Mouse (Mus musculus): ENCODE data around the gene Chchd3. TPM values are rescaled to one million over a fixed set of nuclear protein-coding genes. Genes with fewer than 3 reads are reported as not detected.

Gene Chchd3
- total RNA-seq, 1 experiment from 2014 or later, result 241 TPM

- no peak for ATAC-seq (replicated peaks; ENCODE audit: low read depth, poor library complexity, severe bottlenecking)
Measured at GRCm38 (mm10) chr6:33025041-33025440, 35.0 kb downstream of the Chchd3 start.

- ATAC-seq (replicated peaks; ENCODE audit: low read depth, poor library complexity, severe bottlenecking), result no peak
Measured at GRCm38 (mm10) chr6:33004607-33005006, 55.5 kb downstream of the Chchd3 start.

GRCm38 (mm10) chr6:33002988-33003387, 57.1 kb downstream of the Chchd3 start:
- no peak for ATAC-seq (replicated peaks; ENCODE audit: low read depth, poor library complexity, severe bottlenecking)

- no peak for ATAC-seq (replicated peaks; ENCODE audit: low read depth, poor library complexity, severe bottlenecking)
Measured at GRCm38 (mm10) chr6:33001271-33001670, 58.8 kb downstream of the Chchd3 start.

DNA sequence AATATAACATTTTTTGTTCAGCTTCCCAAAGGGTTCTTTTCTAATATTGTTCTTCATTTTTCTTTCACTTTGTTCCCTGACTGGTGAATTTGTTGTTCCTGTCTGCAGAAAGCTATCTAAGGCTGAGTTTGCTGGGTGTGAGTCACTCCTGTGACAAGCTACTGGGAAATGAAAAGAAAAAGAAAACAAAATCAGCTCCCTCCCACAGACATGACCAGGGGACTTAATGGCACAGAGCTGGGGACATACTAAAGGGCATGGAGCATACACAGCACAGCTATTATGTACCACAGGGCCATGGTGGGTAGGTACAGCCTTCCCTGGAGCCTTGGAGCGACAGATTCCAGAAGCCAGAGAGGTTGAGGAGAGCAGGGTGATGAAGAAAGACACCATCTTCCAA, 63.5 kb downstream of the Chchd3 start:
- ATAC-seq (replicated peaks; ENCODE audit: low read depth, poor library complexity, severe bottlenecking), result no peak

GRCm38 (mm10) chr6:32993847-32994246, 66.2 kb downstream of the Chchd3 start:
- ATAC-seq (replicated peaks; ENCODE audit: low read depth, poor library complexity, severe bottlenecking), result no peak

DNA sequence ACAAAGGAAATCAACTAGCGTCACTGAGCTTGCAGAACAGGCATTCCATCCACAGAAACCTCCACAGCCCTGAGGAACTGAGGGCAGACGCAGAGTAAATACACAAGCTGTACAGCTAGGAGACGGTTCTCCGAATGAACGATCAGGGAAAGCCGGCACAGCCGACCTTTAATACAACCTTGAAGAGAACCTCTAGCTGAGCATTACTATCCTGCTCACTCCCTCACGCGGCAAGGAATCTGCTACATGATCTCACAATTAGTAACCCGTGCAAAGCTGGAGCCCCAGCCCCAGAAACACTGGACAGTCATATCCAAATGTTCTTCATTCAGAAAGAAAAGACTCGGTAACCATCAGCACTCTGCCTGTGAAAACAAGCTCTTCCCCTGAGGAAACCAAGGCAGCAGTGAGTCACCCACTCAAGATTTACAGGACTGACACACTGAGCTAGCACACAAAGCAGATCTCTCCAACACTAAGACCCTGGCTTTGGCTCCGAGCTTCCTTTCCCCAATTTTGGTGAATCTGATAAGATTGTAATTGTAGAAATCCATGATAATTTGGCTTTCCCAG, 69.9 kb downstream of the Chchd3 start:
- ATAC-seq (replicated peaks; ENCODE audit: low read depth, poor library complexity, severe bottlenecking), result no peak

DNA sequence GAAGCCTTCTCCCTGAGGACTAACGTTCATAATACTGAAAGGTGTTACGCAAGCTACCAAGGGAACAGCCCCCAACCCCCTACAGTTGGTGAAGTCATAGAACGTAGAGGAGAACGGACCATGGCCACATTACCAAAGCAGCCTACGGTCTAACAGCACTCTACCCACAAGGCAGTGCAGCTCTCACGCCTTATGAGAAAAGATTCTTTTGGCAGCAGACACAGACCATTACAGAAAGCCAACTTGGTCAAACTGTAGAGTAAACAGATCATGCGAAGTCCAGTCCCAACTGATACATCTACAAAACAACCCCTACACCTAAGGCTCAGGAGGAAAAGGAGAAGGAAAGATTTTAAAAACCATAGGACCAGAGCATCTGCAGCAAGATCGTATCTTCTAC, 71.5 kb downstream of the Chchd3 start:
- ATAC-seq (replicated peaks; ENCODE audit: low read depth, poor library complexity, severe bottlenecking), result no peak

- ATAC-seq (replicated peaks; ENCODE audit: low read depth, poor library complexity, severe bottlenecking), result no peak
Measured at GRCm38 (mm10) chr6:32983876-32984275, 76.2 kb downstream of the Chchd3 start.

DNA sequence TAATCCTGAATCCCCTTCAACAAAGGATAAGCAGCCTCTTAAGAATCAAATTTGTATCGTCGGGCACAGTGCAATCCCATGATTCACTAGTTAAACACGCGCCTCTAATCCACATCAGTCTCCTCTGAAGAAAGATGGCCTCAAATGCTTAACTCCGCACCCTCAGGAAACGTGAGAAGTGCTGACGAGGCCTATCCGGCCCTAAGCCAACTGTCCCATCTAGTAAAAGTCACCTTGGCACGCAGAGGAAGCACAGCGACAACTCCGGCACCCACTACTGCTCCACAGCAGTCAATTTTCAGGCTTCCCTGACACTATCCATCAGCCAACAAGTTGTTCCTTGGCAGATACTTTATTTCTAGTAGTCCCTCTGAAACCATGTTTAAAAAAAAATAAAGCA, 78.8 kb downstream of the Chchd3 start:
- ATAC-seq (replicated peaks; ENCODE audit: low read depth, poor library complexity, severe bottlenecking), result no peak

GRCm38 (mm10) chr6:32978811-32979210, 81.2 kb downstream of the Chchd3 start:
- ATAC-seq (replicated peaks; ENCODE audit: low read depth, poor library complexity, severe bottlenecking), result no peak

- ATAC-seq (replicated peaks; ENCODE audit: low read depth, poor library complexity, severe bottlenecking), result no peak
Measured at GRCm38 (mm10) chr6:32971926-32972325, 88.1 kb downstream of the Chchd3 start.

DNA sequence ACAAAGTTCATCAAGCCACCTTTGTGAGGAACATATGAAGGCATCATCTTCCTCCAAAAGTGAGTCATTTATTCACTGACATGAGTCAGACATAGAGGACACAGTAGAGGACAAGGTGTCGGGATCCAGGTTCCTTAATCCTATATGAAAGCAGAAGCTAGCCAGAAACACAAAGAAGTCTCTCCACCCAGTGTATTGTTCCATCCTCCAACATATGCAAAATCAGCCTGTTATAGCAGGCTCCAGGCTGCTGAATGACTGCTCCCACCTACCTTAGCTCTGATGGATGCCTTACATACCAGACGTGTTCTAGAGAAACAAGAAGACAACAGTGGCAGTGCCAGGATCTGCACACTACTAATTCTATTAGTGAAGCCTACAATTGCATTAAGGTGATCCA, 91.1 kb downstream of the Chchd3 start:
- ATAC-seq (replicated peaks; ENCODE audit: low read depth, poor library complexity, severe bottlenecking), result no peak

DNA sequence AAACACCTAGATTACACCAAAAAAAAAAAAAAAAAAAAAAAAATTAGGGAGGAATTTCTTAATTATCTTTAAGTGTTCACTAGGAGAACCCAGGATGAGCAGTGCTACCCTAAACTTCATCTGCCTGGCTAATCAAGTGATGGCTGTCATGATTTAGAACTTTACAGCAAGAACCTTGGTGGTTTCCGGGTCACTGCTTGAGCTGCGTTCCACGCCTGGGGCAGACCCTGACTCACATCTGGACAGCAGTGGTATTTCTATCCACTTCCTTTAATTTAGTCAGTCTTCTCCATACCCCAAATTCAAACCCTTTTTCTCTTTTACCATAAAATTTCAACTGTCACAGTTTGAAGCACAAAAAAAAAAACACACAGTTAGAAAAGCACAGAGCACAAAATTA, 98.0 kb downstream of the Chchd3 start:
- ATAC-seq (replicated peaks; ENCODE audit: low read depth, poor library complexity, severe bottlenecking), result no peak

- no peak for ATAC-seq (replicated peaks; ENCODE audit: low read depth, poor library complexity, severe bottlenecking)
Measured at GRCm38 (mm10) chr6:32961477-32961876, 98.6 kb downstream of the Chchd3 start.

DNA sequence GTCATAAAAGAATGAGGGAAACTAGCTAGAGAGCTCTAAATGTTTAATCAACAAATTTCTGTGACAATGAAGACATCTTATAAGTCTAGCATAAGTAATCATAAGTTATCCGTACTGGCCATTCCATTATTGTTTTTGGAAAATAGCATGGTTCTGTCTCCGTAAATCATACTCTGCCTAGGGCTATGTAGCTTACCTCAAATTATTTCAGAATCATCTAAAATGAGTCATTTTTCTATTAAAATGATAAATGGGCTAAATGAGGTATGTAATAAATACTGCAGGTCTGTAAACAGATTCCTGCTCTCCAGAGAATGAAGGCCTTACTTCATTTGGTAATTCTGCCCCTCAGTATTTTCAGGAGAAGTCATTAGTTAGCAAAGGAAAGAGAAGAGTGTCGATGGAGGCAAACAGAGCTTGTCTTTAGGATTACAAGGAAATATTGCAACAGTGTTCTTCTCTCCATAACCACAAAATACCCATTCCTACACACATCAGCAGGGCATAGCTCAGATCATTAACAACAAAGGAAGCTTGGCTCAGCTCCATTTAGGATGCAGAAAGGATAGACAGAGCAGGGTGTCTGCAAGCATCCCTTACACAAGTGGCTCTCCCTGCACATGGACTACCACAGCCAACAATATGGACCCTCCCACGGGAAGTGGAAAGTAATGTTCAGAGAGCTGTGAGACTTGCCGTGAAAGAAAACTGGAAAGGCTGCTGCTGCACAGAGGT, 100.1 kb downstream of the Chchd3 start:
- ATAC-seq (replicated peaks; ENCODE audit: low read depth, poor library complexity, severe bottlenecking), result no peak

GRCm38 (mm10) chr6:32955481-32955880, 104.6 kb downstream of the Chchd3 start:
- no peak for ATAC-seq (replicated peaks; ENCODE audit: low read depth, poor library complexity, severe bottlenecking)

DNA sequence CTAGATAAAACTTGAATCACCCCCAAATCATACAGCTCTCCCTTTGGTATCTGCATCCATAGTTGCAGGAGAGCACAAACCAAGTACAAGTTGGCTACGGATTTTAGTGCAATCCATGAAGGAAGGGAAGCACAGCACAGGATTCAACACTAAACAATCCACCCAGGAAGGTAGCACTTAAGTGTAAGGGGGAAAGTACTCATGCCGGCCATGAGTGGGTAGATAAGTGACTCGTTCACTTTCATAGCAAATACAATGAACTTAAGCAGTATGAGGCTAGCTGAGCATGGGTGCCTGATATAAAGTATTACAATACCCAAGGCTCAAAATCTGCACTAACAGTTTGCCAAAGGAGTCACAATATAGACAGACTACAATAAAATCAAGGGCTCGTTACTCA, 109.1 kb downstream of the Chchd3 start:
- ATAC-seq (replicated peaks; ENCODE audit: low read depth, poor library complexity, severe bottlenecking), result no peak

GRCm38 (mm10) chr6:32949702-32950101, 110.4 kb downstream of the Chchd3 start:
- no peak for ATAC-seq (replicated peaks; ENCODE audit: low read depth, poor library complexity, severe bottlenecking)

DNA sequence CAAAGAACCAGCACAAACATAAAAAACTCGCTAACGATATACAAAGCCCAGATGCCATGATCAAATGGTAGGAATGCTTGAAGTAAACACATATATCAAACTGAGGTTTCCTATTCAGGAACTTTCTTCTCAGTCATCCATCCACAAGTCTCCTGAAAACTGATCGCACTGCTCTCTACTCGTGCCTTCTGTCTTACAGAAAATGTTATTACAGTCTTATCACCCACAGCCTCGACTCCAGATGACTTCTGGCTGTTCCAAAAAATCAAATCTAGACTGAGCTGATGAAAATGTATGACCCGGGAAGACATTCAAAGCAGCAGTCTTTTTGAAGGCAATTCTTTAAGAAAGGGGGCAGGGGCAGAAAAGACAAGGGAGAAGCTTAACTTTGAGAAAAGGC, 112.8 kb downstream of the Chchd3 start:
- no peak for ATAC-seq (replicated peaks; ENCODE audit: low read depth, poor library complexity, severe bottlenecking)

DNA sequence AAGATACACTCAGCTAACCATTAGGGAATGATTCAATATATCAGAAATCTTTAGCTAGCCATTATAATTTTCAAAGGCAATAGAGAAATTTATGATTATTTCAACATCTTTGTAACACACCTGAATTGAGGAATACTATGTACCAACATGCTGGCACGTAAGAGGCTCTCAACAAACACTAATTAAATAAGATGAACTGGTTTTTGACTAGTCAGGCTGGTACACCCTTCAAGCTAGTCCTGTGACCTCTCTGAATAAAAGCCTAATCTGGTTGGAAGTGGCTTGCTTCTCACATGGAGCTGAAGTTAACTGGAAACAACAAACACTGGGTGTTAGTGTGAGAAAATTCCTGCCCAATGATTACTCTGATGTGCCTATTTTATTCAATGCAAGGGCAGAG, 115.1 kb downstream of the Chchd3 start:
- no peak for ATAC-seq (replicated peaks; ENCODE audit: low read depth, poor library complexity, severe bottlenecking)

- no peak for ATAC-seq (replicated peaks; ENCODE audit: low read depth, poor library complexity, severe bottlenecking)
Measured at GRCm38 (mm10) chr6:32943651-32944050, 116.4 kb downstream of the Chchd3 start.
